Comparison of ENCODE assay signal across 8 mouse cellular contexts in the genomic region with DNA sequence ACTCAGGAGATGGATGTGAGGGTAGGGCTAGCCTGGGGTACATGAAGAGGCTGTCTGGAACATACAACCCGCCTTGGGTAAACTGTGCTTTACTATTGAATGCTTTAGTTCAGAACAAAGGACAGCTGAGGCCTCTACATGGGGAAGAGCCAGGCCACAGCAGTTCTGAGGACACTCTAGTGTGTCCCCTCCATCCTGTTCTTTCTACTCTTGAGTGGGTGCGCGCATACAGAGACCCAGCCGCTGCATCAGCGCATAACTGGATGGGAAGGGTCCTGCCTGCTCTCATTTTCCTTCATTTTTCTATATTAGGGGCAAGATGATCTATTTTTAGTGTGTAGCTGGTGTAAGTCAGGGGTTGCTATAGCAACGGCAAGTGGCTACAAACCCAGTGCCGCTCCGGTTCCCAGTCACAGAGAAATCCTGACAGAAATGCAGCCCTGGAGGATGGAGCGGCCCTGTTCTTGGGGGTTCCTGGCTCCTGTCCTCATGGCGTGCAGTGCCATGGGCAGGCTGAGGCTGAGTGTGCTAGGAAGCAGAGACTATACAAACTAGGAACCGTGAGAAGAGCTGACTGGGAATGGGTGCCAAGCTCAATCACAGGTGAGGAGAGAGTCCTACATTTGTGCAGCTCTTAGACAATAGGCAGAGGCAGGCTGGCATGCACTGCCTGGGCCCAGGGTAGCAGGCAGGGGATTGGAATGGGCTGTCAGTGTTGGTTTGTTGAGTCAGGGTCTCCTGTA.
A peak's percentile ranks its signal among the peaks of the same experiment; 100 is the strongest.
DNase-seq lines count a peak whose midpoint lies in the region; ATAC-seq lines count a peak whose summit lies in the region.

No protein-coding gene starts in this region.

- peak; percentile 42 for DNase-seq in lung, postnatal 10 days
- no peak for DNase-seq in lung, postnatal 4 days
- DNase-seq in layer of hippocampus, adult 8-10 months (ENCODE audit: low spot score in 2 of 2), result peak; percentile 64 to 77
- no peak for DNase-seq in thymus, adult 18-20 months
- no peak for DNase-seq in kidney, adult 11 months
- DNase-seq in testis, postnatal 14 days (ENCODE audit: low spot score), result no peak

- H3K4me1 ChIP-seq in forebrain, embryonic 16.5 days (replicated peaks; ENCODE audit: control insufficient read depth, insufficient read depth, low read length), result peaks cover 26% of the 10 kb centered on the region
- peaks cover 27% of the 10 kb centered on the region for H3K4me1 ChIP-seq in neural tube, embryonic 15.5 days

- H3K4me3 ChIP-seq in forebrain, embryonic 16.5 days (replicated peaks; ENCODE audit: low read length), result peak overlapping the region; percentile 33
- 0 out of 2 replicates have a peak overlapping the region, but pooled peaks have one; percentile 8 for H3K4me3 ChIP-seq in neural tube, embryonic 15.5 days (replicated peaks)

- no peaks in the 10 kb centered on the region for H3K36me3 ChIP-seq in forebrain, embryonic 16.5 days (ENCODE audit: control insufficient read depth, insufficient read depth)
- H3K36me3 ChIP-seq in neural tube, embryonic 15.5 days, result no peaks in the 10 kb centered on the region

- peak overlapping the region; percentile 55 for H3K9ac ChIP-seq in forebrain, embryonic 16.5 days (replicated peaks; ENCODE audit: low read depth, low read length)
- H3K9ac ChIP-seq in neural tube, embryonic 15.5 days (replicated peaks), result peak overlapping the region; percentile 8; the same call in 1 of the 2 replicates

- WGBS in forebrain, embryonic 16.5 days, result 49% methylated on average over 11 of the region's 11 CpGs
- 51% methylated on average over 11 of the region's 11 CpGs for WGBS in neural tube, embryonic 15.5 days

- H3K9me3 ChIP-seq in forebrain, embryonic 16.5 days (ENCODE audit: control insufficient read depth, low read length), result no peaks in the 10 kb centered on the region
- H3K9me3 ChIP-seq in neural tube, embryonic 15.5 days (replicated peaks), result no peaks in the 10 kb centered on the region

- peak overlapping the region; percentile 46 for H3K4me2 ChIP-seq in forebrain, embryonic 16.5 days (ENCODE audit: low read length)
- H3K4me2 ChIP-seq in neural tube, embryonic 15.5 days, result peak overlapping the region; percentile 38

- H3K27ac ChIP-seq in forebrain, embryonic 16.5 days (ENCODE audit: low read length), result peak overlapping the region; percentile 94
- peak overlapping the region; percentile 81 for H3K27ac ChIP-seq in neural tube, embryonic 15.5 days (replicated peaks)

- no peaks in the 10 kb centered on the region for H3K27me3 ChIP-seq in forebrain, embryonic 16.5 days (replicated peaks; ENCODE audit: control insufficient read depth, insufficient read depth, low read length)
- no peaks in the 10 kb centered on the region for H3K27me3 ChIP-seq in neural tube, embryonic 15.5 days (replicated peaks)

- peak; percentile 82 for ATAC-seq in forebrain, embryonic 16.5 days
- ATAC-seq in neural tube, embryonic 15.5 days (ENCODE audit: low FRiP score), result peak; percentile 81

Comparison
In these comparisons a context has a peak if more than half of its experiments do, and no peak if none do; other contexts are left out.
1. DNase-seq: peak in lung, postnatal 10 days (single experiment) and layer of hippocampus, adult 8-10 months (2 of 2); none in lung, postnatal 4 days (0 of 2), thymus, adult 18-20 months (0 of 2), kidney, adult 11 months (single experiment) and testis, postnatal 14 days (single experiment).